Mouse (Mus musculus) ES-Bruce4 (cell line): ENCODE data around the gene Ankrd9.

Source experiments
- CTCF ChIP-seq: IDR thresholded peaks from one replicate; pipeline ENCODE4 v1.8.1; 2011; ENCODE audit warnings: low read depth, low read length
- EP300 ChIP-seq: IDR thresholded peaks from 2 replicates; pipeline ENCODE4 v1.6.1; 2011; ENCODE audit warnings: low read depth, low read length; ENCODE audit not compliant: insufficient read depth

- TF ChIP-seq CTCF: no peak
- TF ChIP-seq EP300: no peak
Measured at GRCm38 (mm10) chr12:110961973-110962372, 16.9 kb downstream of the Ankrd9 start.
